Mouse (Mus musculus) midbrain, postnatal 0 days (tissue): ENCODE measurements around the gene Lama1. TPM values are rescaled to one million over a fixed set of nuclear protein-coding genes. Genes with fewer than 3 reads are reported as not detected.
A peak's percentile ranks its signal among the peaks of the same experiment; 100 is the strongest.

Experiments
- ATAC-seq: fragments of 200-750 bp; cut with Nextera tagmentation; 2 replicates; pipeline ENCODE4 v1.8.0; 2017; ENCODE audit warnings: moderate number of reproducible peaks, mild to moderate bottlenecking, moderate TSS enrichment, moderate library complexity; ENCODE audit not compliant: low FRiP score
- DNase-seq: peaks from one replicate; pipeline ENCODE4 v3.0.0-alpha.2; 2015; ENCODE audit warnings: low spot score
- H3K27ac ChIP-seq: fragments of 300-500 bp; sonication (generic); 2 replicates; pipeline ENCODE4 v1.5.1; 2014; ENCODE audit warnings: low read depth, mild to moderate bottlenecking, low read length, mixed read lengths
- H3K27me3 ChIP-seq: fragments of 300-500 bp; sonication (generic); 2 replicates; pipeline ENCODE4 v1.6.1; 2014; ENCODE audit warnings: low read length, control low read depth, mixed read lengths; ENCODE audit not compliant: insufficient read depth
- H3K36me3 ChIP-seq: fragments of 300-500 bp; sonication (generic); 2 replicates; pipeline ENCODE4 v1.6.1; 2014; ENCODE audit warnings: low read length, control low read depth, mixed read lengths; ENCODE audit not compliant: insufficient read depth
- H3K4me1 ChIP-seq: fragments of 300-500 bp; sonication (generic); 2 replicates; pipeline ENCODE4 v1.6.1; 2014; ENCODE audit warnings: mild to moderate bottlenecking, control low read depth, antibody characterized with exemption, low read length, mixed read lengths; ENCODE audit not compliant: insufficient read depth
- H3K4me2 ChIP-seq: fragments of 300-500 bp; sonication (generic); 2 replicates; pipeline ENCODE4 v1.6.1; 2014; ENCODE audit warnings: low read depth, mild to moderate bottlenecking, low read length, mixed read lengths; ENCODE audit not compliant: poor library complexity, severe bottlenecking
- H3K4me3 ChIP-seq: fragments of 300-500 bp; sonication (generic); 2 replicates; pipeline ENCODE4 v1.5.1; 2014; ENCODE audit warnings: low read depth, mild to moderate bottlenecking, low read length, moderate library complexity
- H3K9ac ChIP-seq: fragments of 300-500 bp; sonication (generic); replicated peaks from 2 replicates; pipeline ENCODE4 v1.6.1; 2014; ENCODE audit warnings: mild to moderate bottlenecking, low read length, moderate library complexity, mixed read lengths; ENCODE audit not compliant: poor library complexity, severe bottlenecking
- H3K9me3 ChIP-seq: fragments of 300-500 bp; sonication (generic); 2 replicates; pipeline ENCODE4 v1.6.1; 2016; ENCODE audit warnings: low read length, control low read depth
- CTCF ChIP-seq: IDR thresholded peaks from 2 replicates; pipeline ENCODE4 v1.5.1; 2016; ENCODE audit warnings: antibody characterized with exemption, mild to moderate bottlenecking
- WGBS: fragments of 180-500 bp; shearing (Covaris S2); extraction: QIAGEN DNeasy Blood & Tissue Kit; methylation state at CpG from one replicate; pipeline ENCODE4 v1.1.7; 2014; 5-methylcytosine and 5-hydroxymethylcytosine counted together
- polyA plus RNA-seq: library from polyadenylated mRNA; unstranded; fragments of >200 nt; fragmentation: Nextera tagmentation; extraction: Ambion mirVana; gene quantifications from 2 replicates; pipeline ENCODE4 v1.2.1, GENCODE M21; 2015
- total RNA-seq: library from RNA; depleted of rRNA; stranded (reverse); fragments of >200 nt; gene quantifications from 2 replicates; pipeline ENCODE4 v1.2.3, GENCODE M21; 2014

Lama1 gene
- total and polyA plus RNA-seq, 2 experiments from 2014 or later = 3.8 to 19.0 TPM

GRCm38 (mm10) chr17:67707793-67708364 is 10.8 kb downstream of the Lama1 start:
- WGBS = 76% methylated on average over 13 of the region's 13 CpGs
- H3K27ac ChIP-seq = no peak overlapping the region
- TF ChIP-seq CTCF = no peak

GRCm38 (mm10) chr17:67710377-67710781 is 13.3 kb downstream of the Lama1 start:
- no peak overlapping the region for H3K27ac ChIP-seq
- H3K36me3 ChIP-seq = no peaks in the 10 kb centered on the region
- no peaks in the 10 kb centered on the region for H3K9me3 ChIP-seq
- no peak overlapping the region for H3K9ac ChIP-seq
- ATAC-seq (no peak), DNase-seq (no peak)
- 37% methylated on average over 6 of the region's 6 CpGs for WGBS
- H3K4me3 ChIP-seq = no peak overlapping the region
- no peak for TF ChIP-seq CTCF
- H3K27me3 ChIP-seq = no peaks in the 10 kb centered on the region
- no peak overlapping the region for H3K4me2 ChIP-seq
- H3K4me1 ChIP-seq = no peaks in the 10 kb centered on the region

More at GRCm38 (mm10) chr17:67707793-67708364, 10.8 kb downstream of the Lama1 start:
- Histone ChIP-seq H3K9me3 (no peaks in the 10 kb centered on the region), H3K36me3 (no peaks in the 10 kb centered on the region), H3K9ac (no peak overlapping the region), H3K4me2 (no peak overlapping the region), H3K4me1 (no peaks in the 10 kb centered on the region), H3K27me3 (no peaks in the 10 kb centered on the region), H3K4me3 (no peak overlapping the region)
- DNase-seq (no peak), ATAC-seq (no peak)

- Histone ChIP-seq H3K27ac (no peak overlapping the region), H3K9ac (no peak overlapping the region), H3K36me3 (no peaks in the 10 kb centered on the region), H3K27me3 (no peaks in the 10 kb centered on the region), H3K4me3 (no peak overlapping the region), H3K4me2 (no peak overlapping the region), H3K9me3 (no peaks in the 10 kb centered on the region), H3K4me1 (no peaks in the 10 kb centered on the region)
- no peak for DNase-seq
- ATAC-seq = no peak
- 52% methylated on average over 4 of the region's 4 CpGs for WGBS
- TF ChIP-seq CTCF = no peak
These were observed 14.3 kb downstream of the Lama1 start for GRCm38 (mm10) chr17:67711361-67711760.

- WGBS = 71% methylated on average over 7 of the region's 7 CpGs
- Histone ChIP-seq H3K9me3 (no peaks in the 10 kb centered on the region), H3K4me1 (no peaks in the 10 kb centered on the region), H3K36me3 (no peaks in the 10 kb centered on the region), H3K4me3 (no peak overlapping the region), H3K9ac (no peak overlapping the region), H3K4me2 (no peak overlapping the region), H3K27me3 (no peaks in the 10 kb centered on the region), H3K27ac (no peak overlapping the region)
- no peak for ATAC-seq
- no peak for DNase-seq
- TF ChIP-seq CTCF = peak; percentile 35; the same call in 1 of the 2 replicates
These were observed 15.9 kb downstream of the Lama1 start for GRCm38 (mm10) chr17:67712929-67713328.

- no peak overlapping the region for H3K27ac ChIP-seq
- no peak overlapping the region for H3K4me3 ChIP-seq
- WGBS = 71% methylated on average over 19 of the region's 19 CpGs
- no peaks in the 10 kb centered on the region for H3K4me1 ChIP-seq
- no peak overlapping the region for H3K9ac ChIP-seq
- 0 out of 2 replicates have a peak, but pooled peaks have one; percentile 34 for ATAC-seq
- peak overlapping the region; percentile 32; the same call in 1 of the 2 replicates for H3K4me2 ChIP-seq
- H3K9me3 ChIP-seq = no peaks in the 10 kb centered on the region
- H3K36me3 ChIP-seq = no peaks in the 10 kb centered on the region
- DNase-seq = no peak
- no peaks in the 10 kb centered on the region for H3K27me3 ChIP-seq
- no peak for TF ChIP-seq CTCF
These were observed 18.4 kb downstream of the Lama1 start for GRCm38 (mm10) chr17:67715466-67715865.

- no peak for DNase-seq
- Histone ChIP-seq H3K9ac (no peak overlapping the region), H3K27ac (no peak overlapping the region), H3K4me2 (no peak overlapping the region), H3K9me3 (no peaks in the 10 kb centered on the region), H3K27me3 (no peaks in the 10 kb centered on the region), H3K4me1 (no peaks in the 10 kb centered on the region), H3K36me3 (no peaks in the 10 kb centered on the region), H3K4me3 (no peak overlapping the region)
- no peak for TF ChIP-seq CTCF
- 47% methylated on average over 7 of the region's 7 CpGs for WGBS
- ATAC-seq = no peak
These were observed 25.0 kb downstream of the Lama1 start for GRCm38 (mm10) chr17:67722055-67722454.
